Mouse (Mus musculus): ENCODE measurements around the gene Hhat. TPM values are rescaled to one million over a fixed set of nuclear protein-coding genes. Genes with fewer than 3 reads are reported as not detected.

Gene Hhat
- total and polyA plus RNA-seq, 3 experiments, result 0.21 to 1.2 (median 1.1) TPM

GRCm38 (mm10) chr1:192730517-192730916 is 40.5 kb downstream of the Hhat start:
- Histone ChIP-seq H3K36me3 (replicated peaks in 1 of 2; ENCODE audit: control insufficient read depth in 1 of 2, insufficient read depth in 1 of 2, low read length in 1 of 2) (no peaks in the 10 kb centered on the region), H3K27me3 (replicated peaks) (no peaks in the 10 kb centered on the region), H3K79me2 (replicated peaks; ENCODE audit: control insufficient read depth, extremely low read depth, insufficient read depth, poor library complexity, severe bottlenecking) (no peaks in the 10 kb centered on the region), H3K4me3 (replicated peaks in 1 of 3; ENCODE audit: low read depth in 2 of 3, low read length in 2 of 3, poor library complexity in 1 of 3) (no peak overlapping the region), H3K9ac (ENCODE audit: insufficient read depth, low read depth) (no peak overlapping the region), H3K27ac (ENCODE audit: insufficient read depth, low read depth) (no peak overlapping the region), H3K4me1 (ENCODE audit: control insufficient read depth in 1 of 2, insufficient read depth in 2 of 2) (peaks cover 4 to 10% of the 10 kb centered on the region in 2 experiments; a peak in 3 of 4 replicates), H3K4me2 (ENCODE audit: insufficient read depth, low read depth, poor library complexity, severe bottlenecking) (no peak overlapping the region), H3K9me3 (replicated peaks; ENCODE audit: low read length) (no peaks in the 10 kb centered on the region)
- DNase-seq (ENCODE audit: extremely low read depth), result no peak
- dilution Hi-C loops (cut with MboI; ENCODE audit: extremely low pct_ligation_motif_present, extremely low pct_unique_long_range_greater_than_20kb, low sequenced_read_pairs) (no loop called here), in situ Hi-C loops (cut with MboI; ENCODE audit: low pct_ligation_motif_present, low pct_unique_long_range_greater_than_20kb, low sequenced_read_pairs) (loop anchor here (10.0 kb wide), 1 partner anchor 184 kb away; no protein-coding TSS in a partner anchor)
- TF ChIP-seq HCFC1 (IDR thresholded peaks at IDR 0.05; ENCODE audit: low read depth, low read length) (no peak), MEF2A (IDR thresholded peaks at IDR 0.05; ENCODE audit: borderline replicate concordance, low read depth, low read length) (no peak), MYC (IDR thresholded peaks at IDR 0.05; ENCODE audit: low read depth, low read length) (no peak), ETS1 (conservative IDR thresholded peaks at IDR 0.05; ENCODE audit: low read depth, low read length) (0 out of 2 replicates have a peak, but pooled peaks have one; percentile 13), CHD2 (IDR thresholded peaks at IDR 0.05; ENCODE audit: low read length) (no peak), JUND (conservative IDR thresholded peaks at IDR 0.05; ENCODE audit: low read depth, low read length) (no peak)

- H3K36me3 ChIP-seq (replicated peaks in 1 of 2; ENCODE audit: control insufficient read depth in 1 of 2, insufficient read depth in 1 of 2, low read length in 1 of 2), result no peaks in the 10 kb centered on the region
- TF ChIP-seq RAD21 (IDR thresholded peaks at IDR 0.05; ENCODE audit: low read depth, low read length) (peak; percentile 87), ZKSCAN1 (IDR thresholded peaks at IDR 0.05; ENCODE audit: borderline replicate concordance, low read depth, low read length) (no peak), IRF4 (IDR thresholded peaks at IDR 0.05; ENCODE audit: low read depth, low read length) (peak; percentile 24; the same call in 1 of the 2 replicates), USF1 (IDR thresholded peaks at IDR 0.05; ENCODE audit: low read depth, low read length) (no peak), MXI1 (IDR thresholded peaks at IDR 0.05; ENCODE audit: low read depth, low read length) (no peak), USF2 (conservative IDR thresholded peaks at IDR 0.05; ENCODE audit: low read depth, low read length) (no peak), RCOR1 (conservative IDR thresholded peaks at IDR 0.05; ENCODE audit: low read depth, low read length) (no peak), MEF2A (IDR thresholded peaks at IDR 0.05; ENCODE audit: borderline replicate concordance, low read depth, low read length) (no peak), SMC3 (IDR thresholded peaks at IDR 0.05; ENCODE audit: low read depth, low read length) (peak; percentile 93), MYC (IDR thresholded peaks at IDR 0.05; ENCODE audit: low read depth, low read length) (no peak), ZC3H11A (IDR thresholded peaks at IDR 0.05; ENCODE audit: low read depth, low read length) (peak; percentile 51), KAT2A (IDR thresholded peaks at IDR 0.05; ENCODE audit: insufficient replicate concordance, low read length) (no peak), TCF12 (IDR thresholded peaks at IDR 0.05; ENCODE audit: low read depth, low read length) (no peak), BHLHE40 (IDR thresholded peaks at IDR 0.05; ENCODE audit: low read depth, low read length) (no peak), MAZ (IDR thresholded peaks at IDR 0.05; ENCODE audit: low read depth, low read length) (0 out of 2 replicates have a peak, but pooled peaks have one; percentile 27), HCFC1 (IDR thresholded peaks at IDR 0.05; ENCODE audit: low read depth, low read length) (no peak), POLR2A (IDR thresholded peaks at IDR 0.05; ENCODE audit: low read depth, low read length) (no peak), GABPA (IDR thresholded peaks at IDR 0.05; ENCODE audit: insufficient replicate concordance, low read depth, low read length) (no peak), NELFE (IDR thresholded peaks at IDR 0.05; ENCODE audit: low read depth, low read length) (0 out of 2 replicates have a peak, but pooled peaks have one; percentile 27), NRF1 (IDR thresholded peaks at IDR 0.05; ENCODE audit: low read depth, low read length) (no peak), MAFK (IDR thresholded peaks at IDR 0.05; ENCODE audit: insufficient replicate concordance, low read length) (no peak), UBTF (IDR thresholded peaks at IDR 0.05; ENCODE audit: low read depth, low read length) (no peak), MAX (IDR thresholded peaks at IDR 0.05; ENCODE audit: low read length) (no peak), TBP (conservative IDR thresholded peaks at IDR 0.05; ENCODE audit: low read depth, low read length) (no peak), JUND (conservative IDR thresholded peaks at IDR 0.05; ENCODE audit: low read depth, low read length) (no peak), PAX5 (IDR thresholded peaks at IDR 0.05; ENCODE audit: low read length) (no peak), CTCF (conservative IDR thresholded peaks at IDR 0.05 in 1 of 2, IDR thresholded peaks at IDR 0.05 in 1 of 2; ENCODE audit: low read depth in 2 of 2, low read length in 2 of 2) (peak; percentile 83 to 90), ZMIZ1 (IDR thresholded peaks at IDR 0.05; ENCODE audit: low read depth, low read length) (no peak), JUN (IDR thresholded peaks at IDR 0.05; ENCODE audit: insufficient read depth, low read depth, low read length) (no peak)
These were observed 43.9 kb downstream of the Hhat start for GRCm38 (mm10) chr1:192726996-192727624.

More at GRCm38 (mm10) chr1:192726996-192727624, 43.9 kb downstream of the Hhat start:
- H3K9ac ChIP-seq (ENCODE audit: insufficient read depth, low read depth), result no peak overlapping the region
- DNase-seq (ENCODE audit: extremely low read depth), result peak; percentile 58
- H3K9me3 ChIP-seq (replicated peaks; ENCODE audit: low read length), result no peaks in the 10 kb centered on the region
- H3K4me2 ChIP-seq (ENCODE audit: insufficient read depth, low read depth, poor library complexity, severe bottlenecking), result no peak overlapping the region
- in situ Hi-C loops (cut with MboI; ENCODE audit: low pct_ligation_motif_present, low pct_unique_long_range_greater_than_20kb, low sequenced_read_pairs), result no loop called here
- no peak overlapping the region for H3K27ac ChIP-seq (ENCODE audit: insufficient read depth, low read depth)
- H3K4me1 ChIP-seq (ENCODE audit: control insufficient read depth in 1 of 2, insufficient read depth in 2 of 2), result peaks cover 4 to 10% of the 10 kb centered on the region in 2 experiments; a peak in 3 of 4 replicates
- H3K79me2 ChIP-seq (replicated peaks; ENCODE audit: control insufficient read depth, extremely low read depth, insufficient read depth, poor library complexity, severe bottlenecking), result no peaks in the 10 kb centered on the region
- dilution Hi-C loops (cut with MboI; ENCODE audit: extremely low pct_ligation_motif_present, extremely low pct_unique_long_range_greater_than_20kb, low sequenced_read_pairs), result no loop called here
- H3K4me3 ChIP-seq (replicated peaks in 1 of 3; ENCODE audit: low read depth in 2 of 3, low read length in 2 of 3, poor library complexity in 1 of 3), result no peak overlapping the region
- H3K27me3 ChIP-seq (replicated peaks), result no peaks in the 10 kb centered on the region
